Mouse (Mus musculus) urinary bladder, postnatal 0 days (tissue): ENCODE data around the gene Tlr11. TPM values are rescaled to one million over a fixed set of nuclear protein-coding genes. Genes with fewer than 3 reads are reported as not detected.

Experiments
- polyA plus RNA-seq: library from polyadenylated mRNA; unstranded; fragments of >200 nt; fragmentation: Nextera tagmentation; extraction: Ambion mirVana; gene quantifications from 2 replicates; pipeline ENCODE4 v1.2.1, GENCODE M21; 2015

The Tlr11 gene
- not detected in 2 replicates for polyA plus RNA-seq

DNA sequence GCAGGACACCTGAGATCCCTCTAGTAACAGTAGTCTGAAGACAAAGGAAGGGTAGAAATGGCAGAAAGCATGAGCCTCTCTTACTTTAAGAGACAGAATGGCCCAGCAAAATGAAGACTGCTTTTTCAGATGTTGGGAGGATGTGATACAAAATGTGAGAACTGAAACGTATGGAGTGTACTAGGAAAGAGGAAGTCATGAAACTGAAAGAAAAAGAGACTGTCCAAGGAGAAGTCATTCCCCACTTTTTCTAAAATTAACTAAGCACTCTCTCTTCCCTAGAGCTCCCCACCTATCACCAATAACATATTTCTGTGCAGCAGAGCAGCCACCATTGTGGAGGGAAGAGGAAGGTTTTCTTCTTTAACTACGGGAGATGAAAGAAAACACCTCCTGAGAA, at the start of gene Tlr11:
Gene Tlr11, plus strand, starts transcription at position 322 of the 400 bp plus-strand sequence.

DNA sequence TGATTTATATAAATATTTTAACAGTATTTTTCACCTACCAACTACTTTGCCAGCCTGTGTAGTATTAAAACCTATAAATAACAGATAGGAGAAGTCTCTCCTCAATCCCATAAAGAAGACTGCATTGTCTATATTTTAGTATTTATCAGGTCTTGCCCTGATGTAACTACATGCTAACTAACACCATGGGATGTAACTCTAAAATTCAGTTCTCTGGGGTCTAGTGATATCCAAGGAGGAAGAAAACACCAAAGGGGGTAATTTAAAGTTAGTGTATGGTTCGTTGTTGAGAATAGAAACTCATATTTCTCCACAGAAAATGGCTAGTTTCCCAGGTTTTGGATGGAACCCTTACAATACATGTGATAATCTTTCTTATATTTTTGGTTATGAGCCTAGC, 31.1 kb upstream of the Tlr11 start, which contains the start of gene Olfr734:
Gene Olfr734, minus strand, starts transcription at position 101 of the 400 bp plus-strand sequence.

DNA sequence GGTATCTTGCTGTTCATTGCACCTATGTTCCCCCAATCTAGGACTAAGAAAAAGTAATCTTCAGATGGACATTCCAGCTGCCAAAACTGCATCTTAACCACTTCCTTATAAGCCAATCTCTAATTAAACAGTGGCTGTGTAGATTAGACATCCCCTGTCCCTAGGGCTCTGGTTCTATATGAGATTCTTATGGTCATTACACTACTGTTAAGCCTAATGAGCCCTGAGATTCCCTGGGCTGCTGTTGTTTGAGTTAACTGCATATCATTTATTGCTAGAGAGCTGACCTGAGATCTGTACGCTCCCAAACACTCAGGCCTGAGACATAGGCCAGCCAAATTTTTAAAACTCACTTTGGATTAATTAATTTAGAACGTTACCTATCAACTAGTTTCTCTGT, 8.9 kb upstream of the Tlr11 start, which contains the start of gene Olfr735:
Gene Olfr735, minus strand, starts transcription at position 77 of the 400 bp plus-strand sequence.

DNA sequence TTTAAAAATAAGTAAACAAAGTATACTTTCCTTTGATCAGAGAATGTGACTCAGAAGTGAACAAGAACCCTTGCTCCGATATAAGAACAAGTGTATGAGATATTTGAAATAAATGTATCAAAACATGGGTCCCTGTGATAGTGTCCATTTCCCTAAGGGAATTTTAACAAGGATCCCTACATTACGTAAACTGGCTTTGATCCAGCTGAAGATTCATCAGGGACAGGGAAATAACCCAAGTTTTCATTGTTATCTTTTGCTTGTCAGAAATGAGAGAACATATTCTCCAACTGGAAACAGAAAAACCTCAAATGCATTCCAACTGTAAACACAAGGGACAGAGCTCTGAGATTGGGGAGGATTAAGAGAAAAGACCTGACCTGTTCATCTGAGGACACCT, 23.1 kb downstream of the Tlr11 start, which contains the start of gene Olfr736:
Gene Olfr736, plus strand, starts transcription at position 301 of the 400 bp plus-strand sequence.

DNA sequence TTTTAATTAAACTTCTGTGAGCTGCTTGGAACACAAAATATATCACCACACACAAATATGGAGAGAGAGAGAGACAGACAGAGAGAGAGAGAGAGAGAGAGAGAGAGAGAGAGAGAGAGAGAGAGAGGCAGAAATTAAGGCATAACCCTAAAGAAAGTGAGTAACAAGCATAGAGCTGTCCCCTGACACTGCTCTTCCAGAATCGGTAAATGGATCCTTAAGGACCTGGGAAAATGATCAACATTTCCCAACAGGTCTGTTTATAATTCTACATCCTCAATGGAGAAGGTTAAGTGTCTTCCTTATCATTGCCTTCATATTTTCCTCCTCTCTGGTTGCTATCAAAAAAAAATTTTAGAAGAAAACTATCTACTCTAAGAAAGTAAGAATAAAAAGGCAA, 49.6 kb downstream of the Tlr11 start, which contains the start of gene Olfr738:
Gene Olfr738, plus strand, starts transcription at position 301 of the 400 bp plus-strand sequence.

Other genes starting within 250 kb of the Tlr11 start
- not detected in 2 replicates for gene Olfr727, start 234.7 kb upstream of the Tlr11 start, polyA plus RNA-seq
- not detected in 2 replicates for gene Olfr728, start 215.2 kb upstream of the Tlr11 start, polyA plus RNA-seq
- not detected in 2 replicates for gene Olfr729, start 205.0 kb upstream of the Tlr11 start, polyA plus RNA-seq
- not detected in 2 replicates for gene Olfr730, start 169.7 kb upstream of the Tlr11 start, polyA plus RNA-seq
- gene Olfr731, start 116.0 kb upstream of the Tlr11 start, polyA plus RNA-seq = not detected in 2 replicates
- gene Olfr732, start 73.7 kb upstream of the Tlr11 start, polyA plus RNA-seq = not detected in 2 replicates
- not detected in 2 replicates for gene Olfr733, start 56.4 kb upstream of the Tlr11 start, polyA plus RNA-seq
- not detected in 2 replicates for gene Olfr734, start 31.2 kb upstream of the Tlr11 start, polyA plus RNA-seq
- not detected in 2 replicates for gene Olfr735, start 9.0 kb upstream of the Tlr11 start, polyA plus RNA-seq
- not detected in 2 replicates for gene Olfr736, start 23.2 kb downstream of the Tlr11 start, polyA plus RNA-seq
- gene Olfr738, start 49.7 kb downstream of the Tlr11 start, polyA plus RNA-seq = not detected in 2 replicates
- gene Olfr739, start 60.7 kb downstream of the Tlr11 start, polyA plus RNA-seq = not detected in 2 replicates
- not detected in 2 replicates for gene Olfr740, start 87.6 kb downstream of the Tlr11 start, polyA plus RNA-seq
- not detected in 2 replicates for gene Olfr741, start 114.8 kb downstream of the Tlr11 start, polyA plus RNA-seq
- not detected in 2 replicates for gene Olfr742, start 145.7 kb downstream of the Tlr11 start, polyA plus RNA-seq
- not detected in 2 replicates for gene Olfr743, start 163.9 kb downstream of the Tlr11 start, polyA plus RNA-seq